11 mouse cellular contexts compared by ENCODE assay signal in genomic region chrX:36047451-36047850, GRCm38 (mm10).
DNase-seq lines count a peak whose midpoint lies in the region; ATAC-seq and TF ChIP-seq lines count a peak whose summit lies in the region.
"Had no signal": no experiment of that assay in that cellular context is flagged by ENCODE, and none has a peak within 500 bp of the region (broad histone marks: within the 10 kb centered on the region; RNA-seq: fewer than 3 reads in every experiment).

No protein-coding gene starts in this region.

- no peak overlapping the region for H3K4me2 ChIP-seq in kidney, postnatal 0 days (ENCODE audit: low read length)
- no peak overlapping the region for H3K4me2 ChIP-seq in hindbrain, embryonic 14.5 days (replicated peaks)

- H3K27ac ChIP-seq in kidney, postnatal 0 days, result no peak overlapping the region
- H3K27ac ChIP-seq in hindbrain, embryonic 14.5 days, result no peak overlapping the region

- no peaks in the 10 kb centered on the region for H3K9me3 ChIP-seq in kidney, postnatal 0 days (replicated peaks; ENCODE audit: low read length)
- no peaks in the 10 kb centered on the region for H3K9me3 ChIP-seq in hindbrain, embryonic 14.5 days (ENCODE audit: control insufficient read depth, low read length)

- H3K9ac ChIP-seq in kidney, postnatal 0 days (ENCODE audit: low read depth, low read length), result no peak overlapping the region
- H3K9ac ChIP-seq in hindbrain, embryonic 14.5 days, result no peak overlapping the region

- H3K36me3 ChIP-seq in kidney, postnatal 0 days (ENCODE audit: insufficient read depth, low read length), result no peaks in the 10 kb centered on the region
- H3K36me3 ChIP-seq in hindbrain, embryonic 14.5 days (replicated peaks; ENCODE audit: control insufficient read depth, insufficient read depth), result peaks cover 3% of the 10 kb centered on the region; the same call in 1 of the 2 replicates

- no peaks in the 10 kb centered on the region for H3K4me1 ChIP-seq in kidney, postnatal 0 days (replicated peaks; ENCODE audit: insufficient read depth, low read length)
- H3K4me1 ChIP-seq in hindbrain, embryonic 14.5 days (replicated peaks; ENCODE audit: control insufficient read depth, insufficient read depth, low read length), result no peaks in the 10 kb centered on the region

- no peak overlapping the region for H3K4me3 ChIP-seq in kidney, postnatal 0 days (replicated peaks; ENCODE audit: low read depth, low read length)
- H3K4me3 ChIP-seq in hindbrain, embryonic 14.5 days (replicated peaks; ENCODE audit: low read length), result no peak overlapping the region

- no peak for ATAC-seq in kidney, postnatal 0 days (replicated peaks; ENCODE audit: low FRiP score, low read depth)
- ATAC-seq in hindbrain, embryonic 14.5 days (ENCODE audit: low FRiP score), result no peak

- TF ChIP-seq CTCF in kidney, postnatal 0 days (IDR thresholded peaks at IDR 0.05; ENCODE audit: low read depth), result no peak

- DNase-seq in adrenal gland, postnatal 14 days, result peak; percentile 12
- no peak for DNase-seq in adrenal gland, postnatal 4 days (ENCODE audit: low spot score in 2 of 2)
- peak; percentile 2 for DNase-seq in layer of hippocampus, adult 9-11 months
- no peak for DNase-seq in layer of hippocampus, postnatal 14 days (ENCODE audit: low spot score in 2 of 2)
- peak; percentile 59 for DNase-seq in 3T3-L1 (ENCODE audit: low read depth, low spot score)
- peak; percentile 38 for DNase-seq in kidney, postnatal 0 days (ENCODE audit: low spot score)
- DNase-seq in retina, embryonic 14.5 days (ENCODE audit: low spot score), result no peak
- no peak for DNase-seq in hindbrain, embryonic 14.5 days (ENCODE audit: low spot score)
- DNase-seq: gastrocnemius, postnatal 25 days; right cerebral cortex, postnatal 25 days; thymus, postnatal 25 days had no signal

- H3K27me3 ChIP-seq in kidney, postnatal 0 days (ENCODE audit: insufficient read depth, low read length), result no peaks in the 10 kb centered on the region
- no peaks in the 10 kb centered on the region for H3K27me3 ChIP-seq in hindbrain, embryonic 14.5 days (ENCODE audit: control insufficient read depth, insufficient read depth, low read length)

- 76% methylated on average over 1 of the region's 1 CpGs for WGBS in kidney, postnatal 0 days
- 82% methylated on average over 1 of the region's 1 CpGs for WGBS in hindbrain, embryonic 14.5 days

Comparison
In these comparisons a context has a peak if more than half of its experiments do, and no peak if none do; other contexts are left out.
1. DNase-seq: peak in adrenal gland, postnatal 14 days (single experiment), layer of hippocampus, adult 9-11 months (single experiment), 3T3-L1 (single experiment) and kidney, postnatal 0 days (single experiment); none in adrenal gland, postnatal 4 days (0 of 2), layer of hippocampus, postnatal 14 days (0 of 2), retina, embryonic 14.5 days (single experiment) and hindbrain, embryonic 14.5 days (single experiment).